Mouse (Mus musculus): ENCODE measurements around the gene Arhgef3. TPM values are rescaled to one million over a fixed set of nuclear protein-coding genes. Genes with fewer than 3 reads are reported as not detected.

The Arhgef3 gene
- polyA plus RNA-seq, 1 experiment from 2014 or later: 19.6 TPM

GRCm38 (mm10) chr14:27108748-27109504 lies 5.8 kb upstream of the Arhgef3 start:
- WGBS: 68% methylated on average over 6 of the region's 6 CpGs
- Histone ChIP-seq H3K4me3 (ENCODE audit: low read length) (no peak overlapping the region), H3K4me1 (ENCODE audit: insufficient read depth, low read length) (no peaks in the 10 kb centered on the region), H3K9me3 (ENCODE audit: low read length) (no peaks in the 10 kb centered on the region), H3K9ac (replicated peaks; ENCODE audit: low read length) (no peak overlapping the region), H3K36me3 (ENCODE audit: insufficient read depth, low read length) (no peaks in the 10 kb centered on the region), H3K27me3 (ENCODE audit: insufficient read depth, low read length) (no peaks in the 10 kb centered on the region), H3K4me2 (replicated peaks; ENCODE audit: low read depth, low read length) (no peak overlapping the region), H3K27ac (ENCODE audit: low read length) (no peak overlapping the region)
- no peak for ATAC-seq (ENCODE audit: low FRiP score, low TSS enrichment)

GRCm38 (mm10) chr14:27115275-27115660 lies 569 bp downstream of the Arhgef3 start:
- H3K4me2 ChIP-seq (replicated peaks; ENCODE audit: low read depth, low read length): peak overlapping the region; percentile 98
- 11% methylated on average over 11 of the region's 11 CpGs for WGBS
- H3K27me3 ChIP-seq (ENCODE audit: insufficient read depth, low read length): peaks cover 11% of the 10 kb centered on the region; the same call in 1 of the 2 replicates
- ATAC-seq (ENCODE audit: low FRiP score, low TSS enrichment): no peak
- H3K4me3 ChIP-seq (ENCODE audit: low read length): peak overlapping the region; percentile 63
- H3K27ac ChIP-seq (ENCODE audit: low read length): no peak overlapping the region
- H3K4me1 ChIP-seq (ENCODE audit: insufficient read depth, low read length): peaks cover 8% of the 10 kb centered on the region; the same call in 1 of the 2 replicates
- no peaks in the 10 kb centered on the region for H3K9me3 ChIP-seq (ENCODE audit: low read length)
- H3K36me3 ChIP-seq (ENCODE audit: insufficient read depth, low read length): no peaks in the 10 kb centered on the region
- H3K9ac ChIP-seq (replicated peaks; ENCODE audit: low read length): peak overlapping the region; percentile 69

DNA sequence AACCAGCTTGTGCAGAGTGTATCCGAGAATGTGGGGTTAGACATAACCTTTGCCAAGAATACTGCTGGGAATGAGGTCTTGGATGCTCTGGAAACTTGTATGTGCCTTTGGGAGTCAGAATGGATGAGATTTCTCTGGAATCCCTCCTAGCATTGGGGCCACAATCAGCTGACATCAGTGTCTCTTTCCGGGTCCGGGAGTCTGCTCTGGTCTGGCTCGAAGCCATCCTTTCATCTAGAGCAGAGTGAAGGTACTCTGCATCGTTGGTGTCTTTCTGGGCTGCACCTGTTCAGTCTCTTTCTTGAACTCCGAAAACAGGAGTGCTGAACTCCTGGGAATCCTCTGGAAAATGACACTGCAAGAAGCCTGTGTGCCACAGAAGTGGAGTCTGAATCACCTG lies 1.3 kb downstream of the Arhgef3 start:
- Histone ChIP-seq H3K36me3 (ENCODE audit: insufficient read depth, low read length) (no peaks in the 10 kb centered on the region), H3K9ac (replicated peaks; ENCODE audit: low read length) (no peak overlapping the region), H3K4me1 (ENCODE audit: insufficient read depth, low read length) (peaks cover 8% of the 10 kb centered on the region; the same call in 1 of the 2 replicates), H3K27ac (ENCODE audit: low read length) (no peak overlapping the region), H3K4me3 (ENCODE audit: low read length) (no peak overlapping the region), H3K9me3 (ENCODE audit: low read length) (no peaks in the 10 kb centered on the region), H3K4me2 (replicated peaks; ENCODE audit: low read depth, low read length) (no peak overlapping the region), H3K27me3 (ENCODE audit: insufficient read depth, low read length) (peaks cover 11% of the 10 kb centered on the region; the same call in 1 of the 2 replicates)
- no peak for ATAC-seq (ENCODE audit: low FRiP score, low TSS enrichment)
- WGBS: 67% methylated on average over 6 of the region's 6 CpGs

GRCm38 (mm10) chr14:27116577-27117165 lies 2.0 kb downstream of the Arhgef3 start:
- Histone ChIP-seq H3K36me3 (ENCODE audit: insufficient read depth, low read length) (no peaks in the 10 kb centered on the region), H3K27me3 (ENCODE audit: insufficient read depth, low read length) (peaks cover 11% of the 10 kb centered on the region; the same call in 1 of the 2 replicates), H3K4me1 (ENCODE audit: insufficient read depth, low read length) (peaks cover 8% of the 10 kb centered on the region; the same call in 1 of the 2 replicates), H3K9me3 (ENCODE audit: low read length) (no peaks in the 10 kb centered on the region), H3K27ac (ENCODE audit: low read length) (no peak overlapping the region), H3K4me3 (ENCODE audit: low read length) (no peak overlapping the region), H3K9ac (replicated peaks; ENCODE audit: low read length) (no peak overlapping the region), H3K4me2 (replicated peaks; ENCODE audit: low read depth, low read length) (no peak overlapping the region)
- no peak for ATAC-seq (ENCODE audit: low FRiP score, low TSS enrichment)
- WGBS: 78% methylated on average over 4 of the region's 4 CpGs

DNA sequence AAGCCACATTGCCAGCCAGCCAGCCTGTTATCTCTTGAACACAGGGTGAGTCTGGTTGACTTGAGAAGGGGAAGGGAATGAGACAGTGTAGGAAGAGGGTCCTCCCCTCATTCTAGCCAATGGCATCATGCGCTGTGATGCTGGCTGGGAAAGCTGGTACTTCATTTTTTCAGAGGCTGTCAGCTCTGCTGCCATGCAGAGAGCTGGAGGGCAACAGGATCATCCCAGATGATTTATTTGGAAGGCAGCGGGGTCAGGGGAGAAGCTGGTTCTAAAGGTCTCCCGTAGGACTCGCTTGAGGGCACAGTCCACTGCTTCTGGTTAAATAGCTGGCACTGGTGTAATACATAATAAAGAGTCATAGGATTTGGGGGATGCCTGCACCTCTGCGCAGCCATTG lies 3.8 kb downstream of the Arhgef3 start:
- Histone ChIP-seq H3K4me3 (ENCODE audit: low read length) (no peak overlapping the region), H3K9ac (replicated peaks; ENCODE audit: low read length) (no peak overlapping the region), H3K27ac (ENCODE audit: low read length) (no peak overlapping the region), H3K4me1 (ENCODE audit: insufficient read depth, low read length) (peaks cover 16% of the 10 kb centered on the region; the same call in 1 of the 2 replicates), H3K9me3 (ENCODE audit: low read length) (no peaks in the 10 kb centered on the region), H3K36me3 (ENCODE audit: insufficient read depth, low read length) (no peaks in the 10 kb centered on the region), H3K27me3 (ENCODE audit: insufficient read depth, low read length) (peaks cover 11% of the 10 kb centered on the region; the same call in 1 of the 2 replicates), H3K4me2 (replicated peaks; ENCODE audit: low read depth, low read length) (no peak overlapping the region)
- ATAC-seq (ENCODE audit: low FRiP score, low TSS enrichment): no peak
- 55% methylated on average over 5 of the region's 5 CpGs for WGBS

DNA sequence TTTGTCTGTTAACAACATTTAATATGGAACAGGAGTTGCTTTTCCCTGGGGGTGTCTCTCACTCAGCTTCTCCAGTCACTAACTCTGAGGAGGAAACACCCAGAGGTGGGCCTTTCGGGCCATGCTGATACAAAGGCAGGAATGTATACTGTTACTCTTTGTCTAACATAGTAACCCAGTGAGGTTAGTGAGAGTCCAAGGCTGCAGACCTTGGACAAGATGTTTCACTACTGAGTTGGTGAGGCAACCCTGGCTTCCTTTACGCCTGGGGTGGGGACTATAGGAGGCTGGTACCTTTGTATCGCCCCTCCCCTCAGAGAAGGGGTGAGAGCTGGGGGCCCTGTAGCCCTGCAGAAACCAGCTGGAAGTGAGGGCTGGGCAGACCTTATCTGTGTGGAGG lies 7.9 kb downstream of the Arhgef3 start:
- no peaks in the 10 kb centered on the region; the same call in 1 of the 2 replicates for H3K27me3 ChIP-seq (ENCODE audit: insufficient read depth, low read length)
- no peak overlapping the region for H3K27ac ChIP-seq (ENCODE audit: low read length)
- H3K9me3 ChIP-seq (ENCODE audit: low read length): no peaks in the 10 kb centered on the region
- H3K4me3 ChIP-seq (ENCODE audit: low read length): no peak overlapping the region
- 0 out of 2 replicates have a peak, but pooled peaks cover 12% of the 10 kb centered on the region for H3K4me1 ChIP-seq (ENCODE audit: insufficient read depth, low read length)
- no peak for ATAC-seq (ENCODE audit: low FRiP score, low TSS enrichment)
- H3K36me3 ChIP-seq (ENCODE audit: insufficient read depth, low read length): no peaks in the 10 kb centered on the region
- 82% methylated on average over 3 of the region's 3 CpGs for WGBS
- H3K9ac ChIP-seq (replicated peaks; ENCODE audit: low read length): no peak overlapping the region
- no peak overlapping the region for H3K4me2 ChIP-seq (replicated peaks; ENCODE audit: low read depth, low read length)

DNA sequence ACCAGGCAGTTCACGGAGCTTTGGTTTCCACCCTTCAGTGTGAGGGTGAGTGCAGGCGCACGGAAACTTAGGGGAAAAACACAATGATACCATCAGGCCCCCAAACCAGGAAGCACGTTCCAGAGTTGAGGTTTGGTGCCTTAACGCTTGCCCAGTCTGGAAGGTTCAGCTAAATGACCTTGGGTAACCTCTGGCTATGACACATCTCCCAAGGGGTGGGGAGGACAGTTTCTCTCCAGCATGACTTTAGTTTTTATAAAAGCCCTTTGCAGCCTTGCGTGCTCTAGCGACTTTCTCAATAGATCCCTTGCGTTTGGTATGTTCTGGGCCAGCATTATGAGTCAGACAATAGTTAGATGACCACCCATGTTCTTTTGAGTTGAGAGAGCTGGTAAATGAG lies 8.8 kb downstream of the Arhgef3 start:
- peak; percentile 39; the same call in 1 of the 2 replicates for ATAC-seq (ENCODE audit: low FRiP score, low TSS enrichment)
- Histone ChIP-seq H3K4me1 (ENCODE audit: insufficient read depth, low read length) (0 out of 2 replicates have a peak, but pooled peaks cover 12% of the 10 kb centered on the region), H3K27me3 (ENCODE audit: insufficient read depth, low read length) (no peaks in the 10 kb centered on the region), H3K27ac (ENCODE audit: low read length) (no peak overlapping the region), H3K9ac (replicated peaks; ENCODE audit: low read length) (no peak overlapping the region), H3K4me3 (ENCODE audit: low read length) (no peak overlapping the region), H3K4me2 (replicated peaks; ENCODE audit: low read depth, low read length) (no peak overlapping the region), H3K36me3 (ENCODE audit: insufficient read depth, low read length) (no peaks in the 10 kb centered on the region), H3K9me3 (ENCODE audit: low read length) (no peaks in the 10 kb centered on the region)
- 42% methylated on average over 8 of the region's 8 CpGs for WGBS

DNA sequence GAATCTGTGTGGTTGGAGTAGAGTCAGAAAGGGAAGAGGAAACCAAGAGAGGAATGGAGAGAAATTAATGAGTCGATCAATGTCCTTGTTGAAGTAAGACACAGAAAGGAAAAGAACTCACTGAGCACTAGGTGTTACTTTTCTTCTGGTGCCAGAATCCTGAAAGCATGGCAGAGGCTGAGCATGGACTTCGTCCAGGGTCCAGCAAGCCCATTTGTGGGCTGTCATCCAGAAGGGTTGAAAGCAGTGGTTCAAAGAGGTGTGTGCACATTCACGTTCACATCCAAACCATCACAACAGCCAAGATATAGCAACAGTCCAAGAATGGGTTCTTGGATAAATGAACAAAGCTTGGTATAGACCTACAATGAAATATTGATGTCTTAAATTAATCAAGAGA lies 15.3 kb downstream of the Arhgef3 start:
- Histone ChIP-seq H3K4me1 (ENCODE audit: insufficient read depth, low read length) (no peaks in the 10 kb centered on the region), H3K36me3 (ENCODE audit: insufficient read depth, low read length) (no peaks in the 10 kb centered on the region), H3K4me3 (ENCODE audit: low read length) (no peak overlapping the region), H3K27me3 (ENCODE audit: insufficient read depth, low read length) (no peaks in the 10 kb centered on the region), H3K9me3 (ENCODE audit: low read length) (no peaks in the 10 kb centered on the region), H3K27ac (ENCODE audit: low read length) (no peak overlapping the region), H3K4me2 (replicated peaks; ENCODE audit: low read depth, low read length) (no peak overlapping the region), H3K9ac (replicated peaks; ENCODE audit: low read length) (no peak overlapping the region)
- no peak for ATAC-seq (ENCODE audit: low FRiP score, low TSS enrichment)
- 94% methylated on average over 3 of the region's 3 CpGs for WGBS

- Histone ChIP-seq H3K27ac (ENCODE audit: low read length) (no peak overlapping the region), H3K4me1 (ENCODE audit: insufficient read depth, low read length) (no peaks in the 10 kb centered on the region), H3K4me3 (ENCODE audit: low read length) (no peak overlapping the region), H3K27me3 (ENCODE audit: insufficient read depth, low read length) (no peaks in the 10 kb centered on the region), H3K4me2 (replicated peaks; ENCODE audit: low read depth, low read length) (no peak overlapping the region), H3K9me3 (ENCODE audit: low read length) (no peaks in the 10 kb centered on the region), H3K36me3 (ENCODE audit: insufficient read depth, low read length) (no peaks in the 10 kb centered on the region), H3K9ac (replicated peaks; ENCODE audit: low read length) (no peak overlapping the region)
- no peak for ATAC-seq (ENCODE audit: low FRiP score, low TSS enrichment)
- 49% methylated on average over 1 of the region's 1 CpGs for WGBS
Measured at GRCm38 (mm10) chr14:27130676-27131075, 16.0 kb downstream of the Arhgef3 start.

- H3K27me3 ChIP-seq (ENCODE audit: insufficient read depth, low read length): no peaks in the 10 kb centered on the region
- no peak overlapping the region for H3K4me2 ChIP-seq (replicated peaks; ENCODE audit: low read depth, low read length)
- 79% methylated on average over 1 of the region's 1 CpGs for WGBS
- no peaks in the 10 kb centered on the region for H3K9me3 ChIP-seq (ENCODE audit: low read length)
- no peak overlapping the region for H3K9ac ChIP-seq (replicated peaks; ENCODE audit: low read length)
- no peaks in the 10 kb centered on the region for H3K4me1 ChIP-seq (ENCODE audit: insufficient read depth, low read length)
- H3K27ac ChIP-seq (ENCODE audit: low read length): no peak overlapping the region
- H3K36me3 ChIP-seq (ENCODE audit: insufficient read depth, low read length): no peaks in the 10 kb centered on the region
- H3K4me3 ChIP-seq (ENCODE audit: low read length): no peak overlapping the region
- no peak for ATAC-seq (ENCODE audit: low FRiP score, low TSS enrichment)
Measured at GRCm38 (mm10) chr14:27131521-27131920, 16.8 kb downstream of the Arhgef3 start.
